Mouse (Mus musculus) forebrain, embryonic 11.5 days (tissue): ENCODE data around the gene Zswim8. TPM values are rescaled to one million over a fixed set of nuclear protein-coding genes. Genes with fewer than 3 reads are reported as not detected.

ENCODE experiments used
- ATAC-seq: fragments of 200-750 bp; cut with Nextera tagmentation; replicated peaks from 2 replicates; pipeline ENCODE4 v1.8.0; 2017; ENCODE audit warnings: moderate TSS enrichment; ENCODE audit not compliant: low FRiP score
- DNase-seq: peaks from one replicate; pipeline ENCODE4 v3.0.0-alpha.2; 2017; ENCODE audit warnings: low spot score
- H3K27ac ChIP-seq: fragments of 300-500 bp; sonication (generic); 2 replicates; pipeline ENCODE4 v1.5.1; 2014; ENCODE audit warnings: low read depth, low read length
- H3K27me3 ChIP-seq: fragments of 300-500 bp; sonication (generic); 2 replicates; pipeline ENCODE4 v1.6.1; 2014; ENCODE audit warnings: mild to moderate bottlenecking, low read length, mixed read lengths; ENCODE audit not compliant: control insufficient read depth, insufficient read depth
- H3K36me3 ChIP-seq: fragments of 300-500 bp; sonication (generic); 2 replicates; pipeline ENCODE4 v1.6.1; 2014; ENCODE audit warnings: mild to moderate bottlenecking, low read length, moderate library complexity, mixed read lengths; ENCODE audit not compliant: control insufficient read depth, insufficient read depth
- H3K4me1 ChIP-seq: fragments of 300-500 bp; sonication (generic); replicated peaks from 2 replicates; pipeline ENCODE4 v1.6.1; 2014; ENCODE audit warnings: low read length, mixed read lengths; ENCODE audit not compliant: control insufficient read depth, insufficient read depth
- H3K4me2 ChIP-seq: fragments of 300-500 bp; sonication (generic); 2 replicates; pipeline ENCODE4 v1.6.1; 2014; ENCODE audit warnings: low read depth, mild to moderate bottlenecking, low read length, moderate library complexity, mixed read lengths; ENCODE audit not compliant: severe bottlenecking
- H3K4me3 ChIP-seq: fragments of 300-500 bp; sonication (generic); 2 replicates; pipeline ENCODE4 v1.5.1; 2014; ENCODE audit warnings: low read depth, low read length
- H3K9ac ChIP-seq: fragments of 300-500 bp; sonication (generic); 2 replicates; pipeline ENCODE4 v1.6.1; 2014; ENCODE audit warnings: low read length
- H3K9me3 ChIP-seq: fragments of 300-500 bp; sonication (generic); 2 replicates; pipeline ENCODE4 v1.6.1; 2016; ENCODE audit warnings: low read length, mixed read lengths; ENCODE audit not compliant: control insufficient read depth
- WGBS: fragments of 180-500 bp; shearing (Covaris S2); extraction: QIAGEN DNeasy Blood & Tissue Kit; methylation state at CpG from one replicate; pipeline ENCODE4 v1.1.7; 2014; 5-methylcytosine and 5-hydroxymethylcytosine counted together
- microRNA-seq: library from miRNA; unstranded; fragments of <30 nt; microRNA quantifications from one replicate; pipeline ENCODE4, GENCODE M21; 2016; ENCODE audit not compliant: insufficient number of aligned reads
- polyA plus RNA-seq: library from polyadenylated mRNA; unstranded; fragments of >200 nt; fragmentation: Nextera tagmentation; extraction: Ambion mirVana; gene quantifications from 2 replicates; pipeline ENCODE4 v1.2.1, GENCODE M21; 2014

Zswim8 gene
- polyA plus RNA-seq, 1 experiment from 2014 or later, result 37.3 TPM

- WGBS, result 31% methylated on average over 12 of the region's 12 CpGs
- no peaks in the 10 kb centered on the region; the same call in none of the 2 replicates for H3K36me3 ChIP-seq
Measured at GRCm38 (mm10) chr14:20765642-20766258, 58.4 kb downstream of the Zswim8 start.

GRCm38 (mm10) chr14:20767936-20768335 lies 60.6 kb downstream of the Zswim8 start:
- no peak overlapping the region for H3K9ac ChIP-seq
- no peak overlapping the region for H3K4me2 ChIP-seq
- H3K36me3 ChIP-seq, result no peaks in the 10 kb centered on the region; the same call in none of the 2 replicates
- no peaks in the 10 kb centered on the region for H3K9me3 ChIP-seq
- H3K27me3 ChIP-seq, result no peaks in the 10 kb centered on the region
- H3K4me3 ChIP-seq, result no peak overlapping the region
- 92% methylated on average over 7 of the region's 7 CpGs for WGBS
- no peak for ATAC-seq
- no peaks in the 10 kb centered on the region for H3K4me1 ChIP-seq
- no peak overlapping the region for H3K27ac ChIP-seq
- DNase-seq, result no peak

More at GRCm38 (mm10) chr14:20765642-20766258, 58.4 kb downstream of the Zswim8 start:
- H3K4me2 ChIP-seq, result no peak overlapping the region
- no peak overlapping the region for H3K27ac ChIP-seq
- H3K9ac ChIP-seq, result no peak overlapping the region
- H3K4me1 ChIP-seq, result no peaks in the 10 kb centered on the region
- no peak overlapping the region for H3K4me3 ChIP-seq
- no peaks in the 10 kb centered on the region for H3K27me3 ChIP-seq
- no peak for ATAC-seq
- peak; percentile 91 for DNase-seq
- H3K9me3 ChIP-seq, result no peaks in the 10 kb centered on the region

- H3K9ac ChIP-seq, result no peak overlapping the region
- no peaks in the 10 kb centered on the region; the same call in 1 of the 2 replicates for H3K36me3 ChIP-seq
- no peaks in the 10 kb centered on the region for H3K27me3 ChIP-seq
- no peak overlapping the region for H3K4me2 ChIP-seq
- 87% methylated on average over 5 of the region's 5 CpGs for WGBS
- H3K27ac ChIP-seq, result no peak overlapping the region
- no peak for ATAC-seq
- H3K4me3 ChIP-seq, result no peak overlapping the region
- H3K4me1 ChIP-seq, result no peaks in the 10 kb centered on the region
- DNase-seq, result no peak
- no peaks in the 10 kb centered on the region for H3K9me3 ChIP-seq
Measured at GRCm38 (mm10) chr14:20768581-20768980, 61.2 kb downstream of the Zswim8 start.

- Histone ChIP-seq H3K36me3 (no peaks in the 10 kb centered on the region; the same call in 1 of the 2 replicates), H3K4me3 (no peak overlapping the region), H3K9ac (no peak overlapping the region), H3K4me1 (peaks cover 2% of the 10 kb centered on the region; the same call in 1 of the 2 replicates), H3K9me3 (no peaks in the 10 kb centered on the region), H3K4me2 (no peak overlapping the region), H3K27me3 (no peaks in the 10 kb centered on the region), H3K27ac (no peak overlapping the region)
- no peak for DNase-seq
- no peak for ATAC-seq
- 97% methylated on average over 3 of the region's 3 CpGs for WGBS
Measured at GRCm38 (mm10) chr14:20771941-20772340, 64.6 kb downstream of the Zswim8 start.

GRCm38 (mm10) chr14:20772808-20773207 lies 65.5 kb downstream of the Zswim8 start:
- no peaks in the 10 kb centered on the region; the same call in 1 of the 2 replicates for H3K36me3 ChIP-seq

More at GRCm38 (mm10) chr14:20772808-20773207, 65.5 kb downstream of the Zswim8 start:
- Histone ChIP-seq H3K4me2 (no peak overlapping the region), H3K4me1 (peaks cover 2% of the 10 kb centered on the region; the same call in 1 of the 2 replicates), H3K4me3 (no peak overlapping the region), H3K9ac (no peak overlapping the region), H3K27me3 (no peaks in the 10 kb centered on the region), H3K27ac (no peak overlapping the region), H3K9me3 (no peaks in the 10 kb centered on the region)
- ATAC-seq, result no peak
- no peak for DNase-seq
- WGBS, result 82% methylated on average over 6 of the region's 6 CpGs

Small RNAs within 50 kb of the gene (microRNA-seq; reads per million reads assigned to microRNA genes)
- gene Mir6946, result not detected

Other genes starting within 250 kb of the Zswim8 start
- gene Anxa7, start 227.4 kb upstream of the Zswim8 start, polyA plus RNA-seq, result 12.8 and 14.6 TPM in 2 replicates
- gene Mss51, start 210.7 kb upstream of the Zswim8 start, polyA plus RNA-seq, result 1.1 and 1.4 TPM in 2 replicates
- gene Ppp3cb, start 161.0 kb upstream of the Zswim8 start, polyA plus RNA-seq, result 61.5 and 69.1 TPM in 2 replicates
- gene Usp54, start 66.5 kb upstream of the Zswim8 start, polyA plus RNA-seq, result 20.8 and 21.0 TPM in 2 replicates
- gene Myoz1, start 51.0 kb upstream of the Zswim8 start, polyA plus RNA-seq, result 0.28 TPM in 1 of 2 replicates, not detected in the other
- 0.13 and 0.35 TPM in 2 replicates for gene Synpo2l, start 39.2 kb upstream of the Zswim8 start, polyA plus RNA-seq
- 94.5 and 98.1 TPM in 2 replicates for gene Sec24c, start 33.2 kb upstream of the Zswim8 start, polyA plus RNA-seq
- gene Fut11, start 12.6 kb upstream of the Zswim8 start, polyA plus RNA-seq, result 19.3 and 20.1 TPM in 2 replicates
- gene Chchd1, start 4.5 kb upstream of the Zswim8 start, polyA plus RNA-seq, result 236 and 256 TPM in 2 replicates
- gene Ndst2, start 27.0 kb downstream of the Zswim8 start, polyA plus RNA-seq, result 25.7 and 32.5 TPM in 2 replicates
- gene Camk2g, start 86.5 kb downstream of the Zswim8 start, polyA plus RNA-seq, result 46.8 and 52.0 TPM in 2 replicates
- 0.25 and 0.31 TPM in 2 replicates for gene Plau, start 129.1 kb downstream of the Zswim8 start, polyA plus RNA-seq
- gene Vcl, start 221.8 kb downstream of the Zswim8 start, polyA plus RNA-seq, result 29.4 and 30.2 TPM in 2 replicates